Mouse (Mus musculus): ENCODE results near the gene Rab3a. TPM values are rescaled to one million over a fixed set of nuclear protein-coding genes. Genes with fewer than 3 reads are reported as not detected.

The Rab3a gene
- total RNA-seq, 2 experiments from 2014 or later, result 2.1 to 3.3 TPM

GRCm38 (mm10) chr8:70797081-70798070 lies 42.9 kb downstream of the Rab3a start:
- peak; percentile 53 for ATAC-seq (ENCODE audit: poor library complexity, severe bottlenecking)

GRCm38 (mm10) chr8:70798281-70798680 lies 43.8 kb downstream of the Rab3a start:
- ATAC-seq (ENCODE audit: poor library complexity, severe bottlenecking), result no peak

GRCm38 (mm10) chr8:70800648-70801047 lies 46.2 kb downstream of the Rab3a start:
- no peak for ATAC-seq (ENCODE audit: poor library complexity, severe bottlenecking)

DNA sequence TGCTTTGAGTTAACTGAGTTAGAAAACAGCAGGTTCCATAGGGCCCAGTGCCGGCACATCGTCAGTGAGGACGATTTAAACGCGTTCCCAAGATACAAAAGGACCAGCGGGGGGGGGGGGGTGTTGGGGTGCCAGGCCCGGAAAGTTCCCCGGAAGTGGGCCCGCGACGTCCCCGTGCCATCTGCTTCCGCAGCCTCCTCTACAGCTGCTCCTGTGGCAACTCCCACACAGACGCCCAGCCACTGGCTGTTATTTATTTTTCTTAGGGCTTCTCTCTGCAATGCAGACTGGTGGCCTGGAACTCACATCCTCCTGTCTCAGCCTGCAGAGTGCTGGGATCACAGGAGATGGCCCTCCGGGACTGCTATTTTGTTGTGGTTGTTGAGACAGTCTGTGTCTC lies 46.7 kb downstream of the Rab3a start:
- no peak for ATAC-seq (ENCODE audit: poor library complexity, severe bottlenecking)

GRCm38 (mm10) chr8:70801830-70802229 lies 47.4 kb downstream of the Rab3a start:
- ATAC-seq (ENCODE audit: poor library complexity, severe bottlenecking), result no peak

DNA sequence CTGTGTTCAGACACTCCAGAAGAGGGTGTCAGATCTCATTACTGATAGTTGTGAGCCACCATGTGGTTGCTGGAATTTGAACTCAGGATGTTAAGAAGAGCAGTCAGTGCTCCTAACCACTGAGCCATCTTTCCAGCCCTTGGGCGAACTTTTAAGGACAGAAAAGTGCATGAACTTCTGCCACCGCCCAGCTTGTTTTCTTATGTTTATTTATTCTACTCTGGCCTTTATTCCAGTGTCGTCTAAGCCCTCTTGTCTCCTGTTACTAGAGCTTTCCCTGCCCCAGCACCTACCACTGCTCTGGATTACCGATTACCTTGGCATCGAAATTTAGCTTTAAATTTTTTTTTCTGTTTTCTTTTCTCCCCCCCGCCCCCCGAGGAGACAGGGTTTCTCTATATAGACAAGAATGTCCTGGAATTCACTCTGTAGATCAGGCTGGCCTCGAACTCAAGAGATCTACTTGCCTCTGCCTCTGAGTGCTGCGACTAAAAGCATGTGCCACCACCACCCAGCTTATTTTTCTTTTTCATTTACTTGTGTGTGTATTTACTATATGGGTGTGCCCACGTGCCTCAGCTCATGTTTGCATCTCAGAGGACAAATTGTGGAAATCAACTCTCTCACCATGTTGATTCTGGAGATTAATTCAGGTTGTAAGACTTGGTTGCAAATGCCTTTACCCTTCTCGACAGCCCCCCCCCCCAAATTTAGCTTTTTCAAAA lies 48.5 kb downstream of the Rab3a start:
- ATAC-seq (ENCODE audit: poor library complexity, severe bottlenecking), result no peak

- ATAC-seq (ENCODE audit: poor library complexity, severe bottlenecking), result peak; percentile 58
These were observed 49.4 kb downstream of the Rab3a start for GRCm38 (mm10) chr8:70803761-70804480.

GRCm38 (mm10) chr8:70804481-70805206 lies 50.2 kb downstream of the Rab3a start, which contains the start of gene Mast3:
Gene Mast3, minus strand, starts transcription at chr8:70805054.
- ATAC-seq (ENCODE audit: poor library complexity, severe bottlenecking), result peak; percentile 78

GRCm38 (mm10) chr8:70806541-70806940 lies 52.1 kb downstream of the Rab3a start:
- peak; percentile 65 for ATAC-seq (ENCODE audit: poor library complexity, severe bottlenecking)

DNA sequence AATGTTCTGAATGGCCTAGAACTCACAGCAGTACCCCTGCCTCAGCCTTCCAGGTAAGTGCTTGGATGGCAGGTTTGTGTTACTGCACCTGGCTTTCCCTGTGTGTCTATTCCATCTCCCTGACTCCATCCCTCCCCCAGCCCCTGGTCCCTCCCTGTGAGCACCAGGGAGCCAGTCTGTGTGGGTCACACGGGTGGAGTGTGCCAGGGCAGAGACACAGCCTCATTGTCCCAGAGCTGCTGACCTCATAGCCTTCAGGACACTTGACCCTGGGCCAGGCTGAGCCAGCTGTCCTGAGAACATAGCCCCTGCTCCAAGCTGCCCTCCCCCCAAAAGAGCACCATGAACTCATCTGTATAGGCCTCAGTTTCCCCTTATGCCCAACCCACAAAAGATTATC lies 52.8 kb downstream of the Rab3a start:
- ATAC-seq (ENCODE audit: poor library complexity, severe bottlenecking), result no peak

DNA sequence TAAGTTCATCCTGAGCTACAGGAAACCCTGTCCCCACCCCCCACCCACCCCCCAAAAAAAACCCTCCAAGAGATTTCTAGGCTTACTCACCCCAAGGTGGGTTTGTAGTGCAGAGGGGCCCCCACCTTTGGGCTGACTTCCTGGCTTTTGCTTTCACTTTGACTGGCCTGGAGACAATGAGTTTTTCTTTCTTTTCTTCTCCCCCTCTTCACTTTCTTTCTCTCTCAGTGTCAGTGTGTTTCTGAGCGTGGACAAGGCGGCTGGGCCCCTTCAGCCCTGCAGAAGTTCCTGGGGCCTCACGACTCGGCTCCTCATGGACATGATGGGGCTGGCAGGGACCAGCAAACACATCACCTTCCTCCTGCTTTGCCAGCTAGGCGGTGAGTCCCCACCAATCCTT lies 53.8 kb downstream of the Rab3a start, which contains the start of gene Il12rb1:
TSS of gene Il12rb1 (plus strand) at position 211 of the 400 bp plus-strand sequence.
- ATAC-seq (ENCODE audit: poor library complexity, severe bottlenecking), result no peak

Other genes starting within 250 kb of the Rab3a start
- gene Rex1bd, start 247.9 kb upstream of the Rab3a start, total RNA-seq (2015), result 40.4 and 47.5 TPM in 2 replicates
- 37.3 and 43.7 TPM in 2 replicates for gene Rex1bd, start 247.9 kb upstream of the Rab3a start, total RNA-seq (2017)
- gene Uba52, start 243.9 kb upstream of the Rab3a start, total RNA-seq (2015), result 2,237 and 2,370 TPM in 2 replicates
- gene Uba52, start 243.9 kb upstream of the Rab3a start, total RNA-seq (2017), result 4,162 and 4,635 TPM in 2 replicates
- 75.1 and 75.3 TPM in 2 replicates for gene Fkbp8, start 227.0 kb upstream of the Rab3a start, total RNA-seq (2015)
- gene Fkbp8, start 227.0 kb upstream of the Rab3a start, total RNA-seq (2017), result 146 and 166 TPM in 2 replicates
- 88.7 and 114 TPM in 2 replicates for gene Kxd1, start 226.7 kb upstream of the Rab3a start, total RNA-seq (2015)
- gene Kxd1, start 226.7 kb upstream of the Rab3a start, total RNA-seq (2017), result 71.4 and 80.6 TPM in 2 replicates
- 9.3 and 12.5 TPM in 2 replicates for gene Ell, start 215.2 kb upstream of the Rab3a start, total RNA-seq (2015)
- gene Ell, start 215.2 kb upstream of the Rab3a start, total RNA-seq (2017), result 11.1 and 11.9 TPM in 2 replicates
- gene Isyna1, start 160.3 kb upstream of the Rab3a start, total RNA-seq (2015), result 11.8 and 11.9 TPM in 2 replicates
- 13.9 and 15.7 TPM in 2 replicates for gene Isyna1, start 160.3 kb upstream of the Rab3a start, total RNA-seq (2017)
- 35.7 and 38.2 TPM in 2 replicates for gene Ssbp4, start 145.8 kb upstream of the Rab3a start, total RNA-seq (2015)
- gene Ssbp4, start 145.8 kb upstream of the Rab3a start, total RNA-seq (2017), result 61.3 and 76.1 TPM in 2 replicates
- 62.2 and 64.6 TPM in 2 replicates for gene Lrrc25, start 138.5 kb upstream of the Rab3a start, total RNA-seq (2015)
- 29.3 and 33.8 TPM in 2 replicates for gene Lrrc25, start 138.5 kb upstream of the Rab3a start, total RNA-seq (2017)
- gene Gdf15, start 122.2 kb upstream of the Rab3a start, total RNA-seq (2015), result not detected in 2 replicates
- not detected in 2 replicates for gene Gdf15, start 122.2 kb upstream of the Rab3a start, total RNA-seq (2017)
- gene Pgpep1, start 94.3 kb upstream of the Rab3a start, total RNA-seq (2015), result 5.7 and 6.8 TPM in 2 replicates
- 1.5 and 4.0 TPM in 2 replicates for gene Pgpep1, start 94.3 kb upstream of the Rab3a start, total RNA-seq (2017)
- gene Lsm4, start 81.4 kb upstream of the Rab3a start, total RNA-seq (2015), result 82.1 and 84.4 TPM in 2 replicates
- 106 and 151 TPM in 2 replicates for gene Lsm4, start 81.4 kb upstream of the Rab3a start, total RNA-seq (2017)
- gene Jund, start 55.7 kb upstream of the Rab3a start, total RNA-seq (2015), result 26.7 and 44.1 TPM in 2 replicates
- gene Jund, start 55.7 kb upstream of the Rab3a start, total RNA-seq (2017), result 24.0 and 28.9 TPM in 2 replicates
- 0.11 and 0.27 TPM in 2 replicates for gene Iqcn, start 51.2 kb upstream of the Rab3a start, total RNA-seq (2015)
- gene Iqcn, start 51.2 kb upstream of the Rab3a start, total RNA-seq (2017), result 0.04 TPM in 1 of 2 replicates, not detected in the other
- gene Gm3336, start 36.1 kb upstream of the Rab3a start, total RNA-seq (2015), result not detected in 2 replicates
- not detected in 2 replicates for gene Gm3336, start 36.1 kb upstream of the Rab3a start, total RNA-seq (2017)
- gene Pde4c, start 31.0 kb upstream of the Rab3a start, total RNA-seq (2015), result not detected in 2 replicates
- gene Pde4c, start 31.0 kb upstream of the Rab3a start, total RNA-seq (2017), result not detected in 2 replicates
- gene Mpv17l2, start 6.3 kb downstream of the Rab3a start, total RNA-seq (2015), result 34.4 and 44.7 TPM in 2 replicates
- 8.4 and 15.9 TPM in 2 replicates for gene Mpv17l2, start 6.3 kb downstream of the Rab3a start, total RNA-seq (2017)
- 4.6 and 5.0 TPM in 2 replicates for gene Pik3r2, start 22.0 kb downstream of the Rab3a start, total RNA-seq (2015)
- 14.7 and 14.9 TPM in 2 replicates for gene Pik3r2, start 22.0 kb downstream of the Rab3a start, total RNA-seq (2017)
- 56.2 and 65.4 TPM in 2 replicates for gene Mast3, start 50.4 kb downstream of the Rab3a start, total RNA-seq (2015)
- 14.4 and 24.6 TPM in 2 replicates for gene Mast3, start 50.4 kb downstream of the Rab3a start, total RNA-seq (2017)
- gene Il12rb1, start 53.8 kb downstream of the Rab3a start, total RNA-seq (2015), result 0.80 and 1.5 TPM in 2 replicates
- 0.07 and 1.7 TPM in 2 replicates for gene Il12rb1, start 53.8 kb downstream of the Rab3a start, total RNA-seq (2017)
- gene Arrdc2, start 85.0 kb downstream of the Rab3a start, total RNA-seq (2015), result 9.0 and 11.0 TPM in 2 replicates
- gene Arrdc2, start 85.0 kb downstream of the Rab3a start, total RNA-seq (2017), result 10.5 and 11.1 TPM in 2 replicates
- not detected in 2 replicates for gene Kcnn1, start 108.6 kb downstream of the Rab3a start, total RNA-seq (2015)
- 0.33 TPM in 1 of 2 replicates, not detected in the other for gene Kcnn1, start 108.6 kb downstream of the Rab3a start, total RNA-seq (2017)
- 32.7 and 38.9 TPM in 2 replicates for gene Ccdc124, start 119.3 kb downstream of the Rab3a start, total RNA-seq (2015)
- 36.8 and 47.6 TPM in 2 replicates for gene Ccdc124, start 119.3 kb downstream of the Rab3a start, total RNA-seq (2017)
- 0.07 TPM in 1 of 2 replicates, not detected in the other for gene Slc5a5, start 138.1 kb downstream of the Rab3a start, total RNA-seq (2015)
- gene Slc5a5, start 138.1 kb downstream of the Rab3a start, total RNA-seq (2017), result not detected in 2 replicates
- 5,087 and 5,550 TPM in 2 replicates for gene Rpl18a, start 142.7 kb downstream of the Rab3a start, total RNA-seq (2015)
- 1,590 and 1,750 TPM in 2 replicates for gene Rpl18a, start 142.7 kb downstream of the Rab3a start, total RNA-seq (2017)
- gene Map1s, start 151.3 kb downstream of the Rab3a start, total RNA-seq (2015), result 15.0 and 17.1 TPM in 2 replicates
- gene Map1s, start 151.3 kb downstream of the Rab3a start, total RNA-seq (2017), result 11.3 and 11.8 TPM in 2 replicates